Mouse (Mus musculus) limb, embryonic 10.5 days (tissue): ENCODE results near the gene Lce1b. TPM values are rescaled to one million over a fixed set of nuclear protein-coding genes. Genes with fewer than 3 reads are reported as not detected.

ENCODE experiments used
- DNase-seq: peaks from one replicate; pipeline ENCODE4 v3.0.0-alpha.2; 2017; ENCODE audit warnings: low spot score
- H3K27ac ChIP-seq: fragments of 300-500 bp; sonication (generic); 2 replicates; pipeline ENCODE4 v1.5.1; 2016; ENCODE audit warnings: mild to moderate bottlenecking
- H3K27me3 ChIP-seq: fragments of 300-500 bp; sonication (generic); 2 replicates; pipeline ENCODE4 v1.6.1; 2016; ENCODE audit warnings: low read depth, mild to moderate bottlenecking; ENCODE audit not compliant: poor library complexity, severe bottlenecking
- H3K36me3 ChIP-seq: fragments of 300-500 bp; sonication (generic); 2 replicates; pipeline ENCODE4 v1.6.1; 2016; ENCODE audit warnings: mild to moderate bottlenecking, moderate library complexity
- H3K4me1 ChIP-seq: fragments of 300-500 bp; sonication (generic); 2 replicates; pipeline ENCODE4 v1.6.1; 2016
- H3K4me3 ChIP-seq: fragments of 300-500 bp; sonication (generic); 2 replicates; pipeline ENCODE4 v1.5.1; 2016; ENCODE audit warnings: mild to moderate bottlenecking, moderate library complexity
- H3K9me3 ChIP-seq: fragments of 300-500 bp; sonication (generic); replicated peaks from 2 replicates; pipeline ENCODE4 v1.6.1; 2016; ENCODE audit warnings: mild to moderate bottlenecking
- polyA plus RNA-seq: library from polyadenylated mRNA; unstranded; fragments of >200 nt; fragmentation: Nextera tagmentation; extraction: Ambion mirVana; gene quantifications from 2 replicates; pipeline ENCODE4 v1.2.1, GENCODE M21; 2016

Gene Lce1b
- polyA plus RNA-seq, 1 experiment from 2014 or later = not detected

DNA sequence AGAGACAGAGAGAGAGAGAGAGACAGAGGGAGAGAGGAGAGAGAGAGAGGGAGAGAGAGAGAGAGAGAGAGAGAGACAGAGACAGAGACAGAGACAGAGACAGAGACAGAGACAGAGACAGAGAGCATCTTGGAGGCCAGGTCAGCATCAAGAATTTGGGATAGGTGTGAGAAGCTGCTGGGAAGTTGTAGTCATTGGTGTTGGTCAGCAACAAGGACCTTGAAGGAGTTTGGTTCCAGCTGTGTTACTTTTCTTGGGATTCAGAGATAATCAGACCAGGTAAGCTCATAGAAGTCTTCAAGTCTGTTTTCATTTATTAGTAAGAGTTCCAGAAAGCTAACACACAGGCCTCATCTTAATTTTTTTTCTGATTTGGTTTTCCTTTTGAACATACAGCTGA, 49.3 kb downstream of the Lce1b start, which contains the start of gene 2210017I01Rik:
2210017I01Rik (minus strand) TSS at position 101 of the 400 bp plus-strand sequence.
- no peak within 1 kb of the TSS for H3K27ac ChIP-seq
- no peaks in the 10 kb centered on the region for H3K4me1 ChIP-seq
- H3K4me3 ChIP-seq = no peak within 1 kb of the TSS
- no peaks in the 10 kb centered on the region for H3K9me3 ChIP-seq
- DNase-seq = no peak
- H3K27me3 ChIP-seq = no peaks in the 10 kb centered on the region
- H3K36me3 ChIP-seq = no peaks in the 10 kb centered on the region

Other genes starting within 250 kb of the Lce1b start
- not detected in 2 replicates for gene Sprr2i, start 248.9 kb downstream of the Lce1b start, polyA plus RNA-seq
- gene Sprr2j-ps, start 238.8 kb downstream of the Lce1b start, polyA plus RNA-seq = not detected in 2 replicates
- 7.4 and 9.1 TPM in 2 replicates for gene Gm9774, start 227.5 kb downstream of the Lce1b start, polyA plus RNA-seq
- gene Sprr2k, start 224.3 kb downstream of the Lce1b start, polyA plus RNA-seq = not detected in 2 replicates
- gene Sprr1b, start 218.1 kb downstream of the Lce1b start, polyA plus RNA-seq = not detected in 2 replicates
- not detected in 2 replicates for gene Sprr3, start 198.2 kb downstream of the Lce1b start, polyA plus RNA-seq
- gene Sprr1a, start 171.0 kb downstream of the Lce1b start, polyA plus RNA-seq = not detected in 2 replicates
- not detected in 2 replicates for gene Sprr4, start 156.4 kb downstream of the Lce1b start, polyA plus RNA-seq
- gene 2310046K23Rik, start 122.4 kb downstream of the Lce1b start, polyA plus RNA-seq = not detected in 2 replicates
- not detected in 2 replicates for gene Ivl, start 83.2 kb downstream of the Lce1b start, polyA plus RNA-seq
- gene Smcp, start 67.9 kb downstream of the Lce1b start, polyA plus RNA-seq = not detected in 2 replicates
- not detected in 2 replicates for gene 2210017I01Rik, start 49.4 kb downstream of the Lce1b start, polyA plus RNA-seq
- not detected in 2 replicates for gene Lce6a, start 35.3 kb downstream of the Lce1b start, polyA plus RNA-seq
- gene Lce1a1, start 8.6 kb downstream of the Lce1b start, polyA plus RNA-seq = not detected in 2 replicates
- gene Lce1a2, start 13.4 kb upstream of the Lce1b start, polyA plus RNA-seq = not detected in 2 replicates
- gene Lce1c, start 22.3 kb upstream of the Lce1b start, polyA plus RNA-seq = not detected in 2 replicates
- not detected in 2 replicates for gene Lce1d, start 30.3 kb upstream of the Lce1b start, polyA plus RNA-seq
- not detected in 2 replicates for gene Lce1e, start 52.1 kb upstream of the Lce1b start, polyA plus RNA-seq
- gene Lce1f, start 63.4 kb upstream of the Lce1b start, polyA plus RNA-seq = not detected in 2 replicates
- not detected in 2 replicates for gene Gm38119, start 82.2 kb upstream of the Lce1b start, polyA plus RNA-seq
- not detected in 2 replicates for gene Lce1g, start 95.4 kb upstream of the Lce1b start, polyA plus RNA-seq
- gene Lce1h, start 108.1 kb upstream of the Lce1b start, polyA plus RNA-seq = not detected in 2 replicates
- not detected in 2 replicates for gene Lce1i, start 122.0 kb upstream of the Lce1b start, polyA plus RNA-seq
- not detected in 2 replicates for gene Lce1j, start 133.6 kb upstream of the Lce1b start, polyA plus RNA-seq
- gene Lce1k, start 151.0 kb upstream of the Lce1b start, polyA plus RNA-seq = not detected in 2 replicates
- not detected in 2 replicates for gene Kprp, start 170.3 kb upstream of the Lce1b start, polyA plus RNA-seq
- gene Lce1l, start 194.4 kb upstream of the Lce1b start, polyA plus RNA-seq = not detected in 2 replicates
- gene 2310050C09Rik, start 213.3 kb upstream of the Lce1b start, polyA plus RNA-seq = not detected in 2 replicates